Mouse (Mus musculus): ENCODE results near the gene Unc13d.

DNA sequence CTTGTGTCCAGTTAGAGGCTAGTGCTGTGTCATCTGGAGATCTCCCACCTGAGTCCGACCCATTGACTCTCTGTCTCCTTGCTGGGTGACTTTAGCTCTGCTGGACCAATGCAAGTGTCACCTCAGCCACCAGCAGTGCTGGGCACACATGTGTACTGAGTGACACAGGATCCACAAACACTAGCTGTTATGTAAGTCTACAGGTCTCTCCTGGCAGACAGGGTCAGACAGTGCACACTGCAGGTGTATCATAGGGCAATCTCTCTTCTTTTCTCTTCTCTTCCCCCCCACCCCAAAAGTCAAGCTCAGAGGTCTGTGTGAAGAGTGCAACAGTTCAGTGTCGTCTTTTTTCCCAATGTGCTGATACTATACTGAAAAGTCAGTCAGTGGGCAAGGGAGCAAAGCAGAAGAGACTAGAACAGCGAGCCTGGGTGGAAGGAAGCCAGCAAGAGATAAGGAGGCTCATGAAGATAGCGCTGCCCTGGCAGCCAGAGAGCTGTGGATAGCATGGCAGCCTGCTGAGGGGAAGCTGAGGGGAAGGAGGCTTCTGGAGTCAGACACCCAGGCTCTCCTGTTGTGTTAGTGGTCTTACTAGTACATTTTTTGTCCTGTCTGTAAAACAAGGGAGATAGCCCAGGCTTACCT is 20.4 kb downstream of the Unc13d start:
- TF ChIP-seq MYOG (IDR thresholded peaks at IDR 0.05; ENCODE audit: control insufficient read depth in 1 of 3, insufficient read depth in 1 of 3, insufficient read length in 2 of 3, low read depth in 2 of 3), result no peak
- TF ChIP-seq USF1 (IDR thresholded peaks at IDR 0.05; ENCODE audit: low read depth), result no peak
- no peak for TF ChIP-seq E2F4 (IDR thresholded peaks at IDR 0.05; ENCODE audit: insufficient read depth)
- TF ChIP-seq POLR2A (IDR thresholded peaks at IDR 0.05; ENCODE audit: insufficient read length, low read depth), result no peak
